Mouse (Mus musculus) monocyte, adult 5-6 weeks (primary cell): Measurements from ENCODE around the gene Heg1. TPM values are rescaled to one million over a fixed set of nuclear protein-coding genes. Genes with fewer than 3 reads are reported as not detected.

ENCODE experiments used
- ATAC-seq: fragments of 153-309, 156-312 bp; replicated peaks from 2 replicates; pipeline ENCODE4 v1.8.0; 2017; ENCODE audit warnings: mild to moderate bottlenecking; ENCODE audit not compliant: low TSS enrichment, insufficient number of reproducible peaks, severe bottlenecking, poor library complexity, low FRiP score
- total RNA-seq: library from RNA; stranded (forward); fragments of 200-1000, 200-491, 200-594 nt; gene quantifications from 3 replicates; pipeline ENCODE4 v1.2.3, GENCODE M21; 2017

The Heg1 gene
- total RNA-seq, 1 experiment from 2014 or later: 64.3 TPM

DNA sequence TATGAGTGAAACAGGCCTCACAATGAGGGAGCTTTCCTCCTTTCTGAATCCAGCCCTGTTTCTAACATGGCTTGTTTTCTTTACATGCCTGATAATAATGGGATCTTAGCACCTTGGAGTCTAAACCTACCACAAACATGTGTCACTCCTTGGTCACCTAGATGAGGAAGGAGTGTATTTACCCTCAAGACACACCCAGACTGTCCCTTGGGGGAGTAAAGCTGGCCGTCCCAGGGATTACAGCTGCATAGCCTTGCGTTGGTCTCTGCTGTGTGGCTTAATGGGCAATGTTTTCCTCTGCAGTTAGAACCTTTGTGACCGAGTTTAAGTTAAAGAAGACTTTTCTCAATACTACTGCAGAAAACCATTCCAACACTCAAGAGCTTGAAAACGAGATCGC, 51.1 kb downstream of the Heg1 start:
- no peak for ATAC-seq

- no peak for ATAC-seq
These were observed 51.6 kb downstream of the Heg1 start for GRCm38 (mm10) chr16:33735791-33736190.

DNA sequence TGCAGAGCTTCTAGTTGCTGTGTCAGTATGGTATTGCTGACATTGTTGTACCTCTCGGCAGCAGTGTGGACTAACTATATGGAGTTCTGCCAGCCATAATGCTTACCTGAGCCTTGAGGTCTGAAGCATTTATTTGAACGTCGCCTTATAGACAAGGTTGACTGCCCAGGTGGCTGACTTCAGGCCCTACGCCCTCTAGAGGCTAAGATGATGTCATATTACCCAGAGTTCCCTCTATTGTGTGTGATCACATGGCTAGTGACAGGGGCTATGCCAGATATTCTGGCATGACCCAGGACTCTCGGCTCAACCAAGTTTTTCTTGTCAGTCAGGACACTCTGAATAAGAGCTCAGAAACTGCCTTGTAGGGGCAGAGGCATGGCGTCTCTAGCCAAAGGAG, 52.6 kb downstream of the Heg1 start:
- no peak for ATAC-seq

DNA sequence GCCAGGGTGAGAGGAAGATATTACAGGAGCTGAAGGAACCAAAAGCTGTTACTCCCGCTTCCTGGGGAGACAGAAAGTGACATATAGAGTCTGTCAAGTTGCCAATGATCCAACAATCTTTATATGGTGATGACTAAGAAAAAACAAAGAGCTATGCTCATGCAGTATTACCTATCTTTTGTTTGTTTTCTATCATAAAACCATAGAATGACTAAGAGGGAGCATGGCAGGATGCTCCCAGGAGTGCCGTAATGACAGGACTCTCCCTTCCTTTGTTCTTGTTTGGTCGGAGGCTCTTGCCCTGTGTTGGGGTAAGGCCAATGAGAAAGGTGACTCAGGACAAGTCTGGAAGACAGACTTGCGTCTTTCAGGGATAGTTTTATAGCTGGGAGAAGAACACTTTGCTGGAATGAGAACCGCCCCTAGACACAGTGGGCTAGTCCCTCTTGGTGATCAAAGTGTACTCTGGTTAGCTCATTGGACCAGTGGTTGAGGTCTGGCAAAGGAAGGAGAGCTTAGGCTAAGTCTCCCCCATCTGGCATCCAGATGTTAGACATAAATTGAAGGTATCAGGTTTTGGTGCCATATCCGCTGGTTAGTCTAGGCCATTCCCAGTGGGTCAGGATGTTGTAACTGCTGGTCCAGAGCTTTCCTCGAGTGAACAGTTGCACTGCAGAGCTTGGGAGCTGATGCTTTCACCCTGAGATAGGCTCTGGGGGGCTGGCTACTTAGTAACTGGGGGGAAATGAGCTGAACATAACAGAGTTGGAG, 55.0 kb downstream of the Heg1 start:
- ATAC-seq: no peak

- no peak for ATAC-seq
These were observed 55.6 kb downstream of the Heg1 start for GRCm38 (mm10) chr16:33739802-33740201.

DNA sequence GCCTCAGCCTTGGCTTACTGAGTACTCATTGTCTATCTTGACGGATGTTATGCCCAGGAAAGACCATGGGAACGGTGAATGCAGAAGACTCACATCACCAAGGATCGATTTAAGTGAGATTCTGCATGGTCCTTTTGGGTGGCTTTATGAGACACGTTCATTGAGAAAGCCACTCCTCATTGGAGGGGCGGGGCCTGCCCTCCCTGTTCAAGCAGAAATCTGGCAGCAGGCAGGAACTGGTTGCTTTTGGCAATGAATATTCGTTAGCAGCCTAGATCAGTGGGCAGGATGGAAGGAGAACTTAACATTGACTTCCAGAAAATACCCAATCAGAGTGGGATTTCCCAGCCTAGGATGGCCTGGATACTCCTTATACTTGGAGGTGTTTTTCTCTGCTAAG, 56.2 kb downstream of the Heg1 start:
- ATAC-seq: no peak

- ATAC-seq: no peak
These were observed 57.6 kb downstream of the Heg1 start for GRCm38 (mm10) chr16:33741795-33742194.

- ATAC-seq: no peak
These were observed 58.1 kb downstream of the Heg1 start for GRCm38 (mm10) chr16:33742233-33742632.

GRCm38 (mm10) chr16:33744622-33745419, 60.7 kb downstream of the Heg1 start:
- ATAC-seq: 0 out of 2 replicates have a peak, but pooled peaks have one; percentile 2

DNA sequence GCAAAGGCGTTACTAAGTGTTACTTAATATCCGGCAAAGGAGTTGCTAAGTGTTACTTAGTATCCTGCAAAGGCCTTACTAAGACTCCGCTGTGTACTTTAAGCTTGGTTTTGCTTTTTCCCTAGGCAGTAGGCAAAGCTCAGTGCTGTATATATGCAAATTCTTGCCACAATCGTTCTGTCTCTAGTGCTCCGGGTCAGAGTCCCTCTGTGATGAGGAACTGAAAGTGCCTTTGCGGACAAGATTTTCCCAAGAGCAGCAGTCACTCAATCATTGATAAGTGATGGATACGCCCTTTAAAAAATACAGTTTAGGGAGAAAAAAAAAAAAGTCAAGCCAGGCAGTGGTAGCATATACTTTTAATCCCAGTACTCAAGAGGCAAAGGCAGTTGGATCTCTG, 61.3 kb downstream of the Heg1 start:
- ATAC-seq: peak; percentile 56

DNA sequence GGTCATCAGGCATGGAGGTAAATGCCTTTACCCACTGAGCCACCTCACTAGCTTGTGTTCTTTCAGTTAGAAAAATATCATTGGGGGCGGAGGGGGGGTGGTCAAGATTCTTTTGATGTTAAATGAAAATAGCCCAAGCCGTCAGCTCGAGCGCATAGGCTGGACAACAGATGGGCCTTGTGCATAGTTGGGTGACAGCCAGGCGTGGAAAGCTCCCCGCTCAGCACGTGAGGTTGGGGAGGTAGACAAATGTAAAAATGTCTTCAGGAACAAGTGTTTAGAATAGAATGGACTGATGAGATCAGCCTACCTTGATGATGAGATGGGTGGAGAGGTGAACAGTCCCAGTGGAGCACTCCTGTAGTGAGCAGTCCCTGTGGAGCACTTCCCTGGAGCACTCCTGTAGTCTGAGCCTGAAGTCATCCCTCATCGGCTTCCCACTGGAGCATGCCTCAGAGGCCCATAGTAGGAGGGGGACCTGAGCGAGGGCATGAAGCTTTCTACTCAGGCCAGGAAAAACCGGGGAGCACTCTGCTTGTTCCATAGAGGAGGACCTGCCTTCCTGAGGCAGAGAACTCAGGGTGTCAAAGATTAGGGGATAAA, 62.0 kb downstream of the Heg1 start:
- ATAC-seq: no peak

DNA sequence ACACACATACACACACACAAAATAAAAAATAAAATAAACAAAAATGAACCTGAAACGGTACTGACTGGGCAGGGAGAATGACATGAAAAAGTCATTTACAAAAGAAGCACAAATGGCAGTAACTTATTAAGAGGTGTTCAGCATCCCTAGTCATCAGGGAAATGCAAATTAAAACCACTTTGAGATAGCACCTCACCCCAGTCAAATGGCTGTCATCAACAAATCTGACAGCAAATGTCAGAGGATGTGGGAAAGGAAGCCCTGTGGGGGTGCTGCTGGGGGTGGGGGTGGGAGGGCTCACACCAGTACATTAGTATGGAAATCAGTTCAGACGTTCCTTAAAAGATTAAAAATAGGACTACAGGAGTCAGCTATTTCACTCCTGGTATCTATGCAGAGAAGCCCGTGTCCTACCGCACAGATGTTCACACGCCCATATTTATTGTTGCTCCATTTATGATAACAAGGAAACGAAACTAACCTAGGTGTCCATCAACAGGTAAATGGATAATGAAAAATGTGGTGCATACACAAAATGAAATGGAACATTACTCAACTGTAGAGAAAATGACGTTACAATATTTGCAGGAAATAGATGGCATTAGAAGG, 63.3 kb downstream of the Heg1 start:
- ATAC-seq: no peak

DNA sequence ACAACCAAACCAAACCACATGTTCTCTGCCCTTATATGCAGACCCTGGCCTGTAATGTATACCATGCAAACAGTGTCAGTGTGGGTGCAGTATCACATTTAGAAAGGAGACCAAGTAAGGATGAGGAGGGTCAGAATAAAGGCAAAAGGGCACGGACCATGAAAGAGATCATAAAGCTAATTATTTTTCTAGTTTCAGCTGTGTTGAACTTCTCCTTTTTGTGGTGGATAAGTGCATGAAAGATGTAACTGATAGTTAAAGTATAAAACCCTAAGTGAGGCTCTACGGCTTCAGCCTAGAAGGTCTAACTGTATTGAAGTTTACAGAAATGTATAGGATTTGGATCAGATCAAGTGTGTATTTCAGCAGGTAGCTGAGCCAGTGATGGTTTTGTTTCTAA, 63.8 kb downstream of the Heg1 start:
- 0 out of 2 replicates have a peak, but pooled peaks have one; percentile 2 for ATAC-seq

DNA sequence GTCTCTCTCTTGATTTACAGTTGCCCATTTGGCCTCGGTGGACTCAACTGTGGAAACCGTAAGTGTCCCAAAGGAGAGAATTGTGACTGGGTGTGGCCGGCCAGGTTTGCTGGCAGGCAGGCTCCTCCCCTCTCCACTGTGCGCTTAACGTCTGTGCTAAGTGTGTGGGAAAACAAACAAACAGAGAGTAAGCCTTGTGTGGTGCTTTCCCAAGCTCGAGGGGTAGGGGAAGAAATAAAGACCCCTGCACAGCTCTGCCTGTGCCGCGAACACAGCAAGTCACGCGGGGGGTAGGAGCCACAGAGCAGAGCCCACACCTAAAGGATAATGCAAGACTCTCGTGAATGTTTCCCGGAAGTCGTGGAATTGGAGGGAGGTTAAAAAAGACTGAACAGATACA, 67.0 kb downstream of the Heg1 start:
- ATAC-seq: peak; percentile 18

- peak; percentile 80 for ATAC-seq
These were observed 67.4 kb downstream of the Heg1 start for GRCm38 (mm10) chr16:33751590-33751989.

DNA sequence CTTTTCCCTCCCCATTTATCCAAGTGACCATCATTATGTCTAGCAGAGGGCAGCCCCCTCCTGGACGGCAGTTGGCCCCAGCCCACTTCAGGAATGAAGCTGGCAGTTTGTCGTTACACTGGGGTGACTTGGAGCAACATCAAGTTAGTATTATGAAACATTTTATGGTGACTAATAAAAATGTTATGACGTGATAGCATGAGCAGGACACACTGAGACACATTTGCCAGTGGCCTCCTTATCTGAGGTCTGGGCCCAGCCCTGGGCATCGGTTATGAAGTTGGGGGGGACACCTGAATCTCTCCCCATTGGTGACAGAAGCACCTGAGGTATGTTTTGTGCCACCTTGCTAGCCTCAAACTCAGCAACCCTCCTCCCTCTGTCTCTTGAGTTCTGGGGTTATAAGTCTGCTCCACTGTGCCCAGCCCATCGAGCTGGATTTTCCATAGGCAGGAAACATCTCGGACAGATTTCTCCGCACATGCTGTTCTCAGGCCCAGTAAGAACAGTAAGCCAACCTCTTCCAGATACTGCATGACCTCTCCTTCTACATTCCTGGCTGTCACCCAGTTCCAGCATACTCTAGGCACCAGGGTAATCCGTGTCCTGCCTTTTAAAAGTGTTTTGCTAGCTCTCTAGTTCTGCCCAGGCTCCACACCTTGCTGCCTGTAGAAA, 68.9 kb downstream of the Heg1 start:
- ATAC-seq: no peak

DNA sequence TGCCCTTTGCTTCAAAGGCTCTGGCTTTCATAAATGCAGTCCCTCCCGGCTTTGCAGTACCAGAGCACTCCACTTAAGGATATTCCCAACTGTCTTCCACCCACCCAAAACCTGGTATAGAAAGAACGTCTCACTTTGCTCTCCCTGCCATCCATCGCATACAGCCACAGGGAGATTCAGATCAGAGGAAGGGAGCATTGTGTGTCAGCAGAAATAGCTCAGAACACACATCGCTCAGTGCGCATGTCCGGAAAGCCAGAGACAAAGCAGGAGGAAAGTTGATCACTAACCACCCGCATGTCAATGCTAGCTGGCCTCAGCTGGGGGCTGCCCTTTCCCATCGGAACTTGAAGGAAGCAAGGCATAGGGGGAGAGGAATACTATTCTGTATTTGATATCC, 71.1 kb downstream of the Heg1 start:
- ATAC-seq: no peak

GRCm38 (mm10) chr16:33755961-33756360, 71.8 kb downstream of the Heg1 start:
- ATAC-seq: peak; percentile 27; the same call in 1 of the 2 replicates

GRCm38 (mm10) chr16:33756396-33756795, 72.2 kb downstream of the Heg1 start:
- ATAC-seq: peak; percentile 47
